Mouse (Mus musculus): ENCODE measurements around the gene Pank2.
A peak's percentile ranks its signal among the peaks of the same experiment; 100 is the strongest.
"Not testable (repeated sequence)": the region's sequence is repeated elsewhere in the genome, so short reads cannot be mapped to it uniquely, and the experiment has no call there.

Gene Pank2

GRCm38 (mm10) chr2:131262213-131262672 is at the start of gene Pank2:
Pank2 (plus strand) TSS chr2:131262495.
- peak; percentile 98 for DNase-seq (ENCODE audit: low spot score)

- DNase-seq (ENCODE audit: low spot score), result no peak
These were observed 48.5 kb upstream of the Pank2 start for GRCm38 (mm10) chr2:131213773-131214172.

- peak; percentile 61 for DNase-seq (ENCODE audit: low spot score)
These were observed 46.1 kb upstream of the Pank2 start for GRCm38 (mm10) chr2:131215941-131216858.

- no peak for DNase-seq (ENCODE audit: low spot score)
These were observed 42.3 kb upstream of the Pank2 start for GRCm38 (mm10) chr2:131220030-131220429.

- peak; percentile 44 for DNase-seq (ENCODE audit: low spot score)
These were observed 40.3 kb upstream of the Pank2 start for GRCm38 (mm10) chr2:131221853-131222515.

GRCm38 (mm10) chr2:131222562-131222961 is 39.7 kb upstream of the Pank2 start:
- DNase-seq (ENCODE audit: low spot score), result no peak

- DNase-seq (ENCODE audit: low spot score), result peak; percentile 43
These were observed 38.7 kb upstream of the Pank2 start for GRCm38 (mm10) chr2:131223569-131223968.

- no peak for DNase-seq (ENCODE audit: low spot score)
These were observed 37.1 kb upstream of the Pank2 start for GRCm38 (mm10) chr2:131225178-131225577.

- DNase-seq (ENCODE audit: low spot score), result not testable (repeated sequence)
These were observed 35.6 kb upstream of the Pank2 start for GRCm38 (mm10) chr2:131226669-131227068.

GRCm38 (mm10) chr2:131227243-131227642 is 35.1 kb upstream of the Pank2 start:
- DNase-seq (ENCODE audit: low spot score), result no peak

GRCm38 (mm10) chr2:131232558-131232957 is 29.7 kb upstream of the Pank2 start:
- DNase-seq (ENCODE audit: low spot score), result no peak

GRCm38 (mm10) chr2:131233307-131234126 is 28.8 kb upstream of the Pank2 start, which contains the start of gene Mavs:
Mavs (plus strand) TSS chr2:131234063.
- peak; percentile 97 for DNase-seq (ENCODE audit: low spot score)

GRCm38 (mm10) chr2:131234127-131234650 is 28.1 kb upstream of the Pank2 start:
- DNase-seq (ENCODE audit: low spot score), result no peak

GRCm38 (mm10) chr2:131234970-131235635 is 27.2 kb upstream of the Pank2 start:
- DNase-seq (ENCODE audit: low spot score), result no peak

- DNase-seq (ENCODE audit: low spot score), result no peak
These were observed 20.1 kb upstream of the Pank2 start for GRCm38 (mm10) chr2:131242180-131242579.

- no peak for DNase-seq (ENCODE audit: low spot score)
These were observed 19.4 kb upstream of the Pank2 start for GRCm38 (mm10) chr2:131242929-131243328.

- peak; percentile 75 for DNase-seq (ENCODE audit: low spot score)
These were observed 8.5 kb upstream of the Pank2 start for GRCm38 (mm10) chr2:131253681-131254328.

GRCm38 (mm10) chr2:131254329-131254713 is 8.0 kb upstream of the Pank2 start:
- no peak for DNase-seq (ENCODE audit: low spot score)

- DNase-seq (ENCODE audit: low spot score), result no peak
These were observed 6.6 kb upstream of the Pank2 start for GRCm38 (mm10) chr2:131255738-131256137.

GRCm38 (mm10) chr2:131258693-131259092 is 3.6 kb upstream of the Pank2 start:
- DNase-seq (ENCODE audit: low spot score), result no peak
